Mouse (Mus musculus): ENCODE measurements around the gene Med13.

Gene Med13

DNA sequence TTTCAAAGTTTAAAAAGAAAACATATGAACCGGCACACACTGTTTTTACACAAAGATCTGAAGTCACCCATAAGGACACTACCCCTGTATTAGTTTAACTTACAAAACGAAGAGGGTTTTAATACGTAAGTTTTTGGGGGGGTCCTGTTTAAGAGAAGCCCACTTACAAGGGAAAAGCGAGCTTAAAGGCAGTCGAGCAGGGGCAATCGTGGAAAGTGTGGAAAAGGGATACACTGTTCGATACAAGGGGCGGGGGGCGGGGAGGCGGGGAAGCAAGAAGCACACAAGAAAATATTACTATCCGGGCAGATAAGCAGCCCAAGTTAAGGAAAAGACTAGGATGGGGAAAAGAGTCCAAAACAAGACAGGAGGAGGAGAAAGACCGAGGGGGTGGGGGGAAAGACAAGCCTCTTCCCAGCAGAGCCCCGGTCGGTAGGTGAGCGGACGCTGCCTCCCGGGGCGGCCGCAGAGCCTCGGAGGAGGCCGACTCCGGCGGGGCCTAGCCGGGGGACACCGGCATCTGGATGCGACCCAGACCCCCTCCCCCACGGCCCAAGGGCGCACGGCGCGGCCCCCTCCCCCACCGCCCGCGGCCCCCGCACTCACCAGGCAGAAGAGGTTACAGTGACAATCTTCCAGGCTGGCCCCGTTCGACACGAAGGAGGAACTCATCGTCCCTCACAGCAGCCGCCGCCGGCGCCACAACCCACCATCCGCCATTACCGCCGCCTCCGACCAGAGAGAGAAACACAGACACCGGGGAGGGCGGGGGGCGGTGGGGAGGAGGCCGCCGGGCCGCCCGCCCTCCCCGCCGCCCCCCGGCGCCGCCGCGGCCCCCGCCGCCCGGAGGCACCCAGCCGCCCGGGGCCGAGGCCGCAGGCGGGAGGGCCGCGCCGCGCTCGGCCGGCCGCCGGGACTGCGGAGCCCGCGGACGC lies at the start of gene Med13:
TSS of gene Med13 (minus strand) at position 749 of the 935 bp plus-strand sequence.
- no peak for DNase-seq (ENCODE audit: low spot score)

- no peak for DNase-seq (ENCODE audit: low spot score)
Observed at GRCm38 (mm10) chr11:86404590-86404989, 47.2 kb upstream of the Med13 start.

- no peak for DNase-seq (ENCODE audit: low spot score)
Observed at GRCm38 (mm10) chr11:86403845-86404244, 46.4 kb upstream of the Med13 start.

GRCm38 (mm10) chr11:86399241-86400107 lies 42.1 kb upstream of the Med13 start:
- DNase-seq (ENCODE audit: low spot score), result no peak

- no peak for DNase-seq (ENCODE audit: low spot score)
Observed at GRCm38 (mm10) chr11:86396950-86397594, 39.7 kb upstream of the Med13 start.

GRCm38 (mm10) chr11:86396518-86396917 lies 39.1 kb upstream of the Med13 start:
- no peak for DNase-seq (ENCODE audit: low spot score)

GRCm38 (mm10) chr11:86395513-86396125 lies 38.2 kb upstream of the Med13 start:
- DNase-seq (ENCODE audit: low spot score), result no peak

DNA sequence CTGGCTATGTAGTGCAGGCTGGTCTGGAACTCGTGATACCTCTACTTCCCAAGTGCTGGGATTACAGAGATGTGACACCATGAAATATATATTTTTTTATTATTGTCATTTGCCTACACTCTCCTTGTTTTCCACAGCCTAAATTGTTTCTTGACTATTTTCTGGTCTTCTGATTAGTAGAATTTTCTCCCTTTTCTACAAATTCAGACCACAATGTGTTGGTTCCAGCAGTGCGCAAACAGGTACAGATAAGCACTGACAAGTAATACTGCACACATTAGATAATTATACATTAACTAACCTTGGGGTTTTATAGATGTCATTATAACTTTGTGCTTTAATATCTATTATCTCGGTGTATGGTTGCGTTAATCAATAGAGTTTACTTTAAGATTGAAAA lies 37.7 kb upstream of the Med13 start:
- DNase-seq (ENCODE audit: low spot score), result no peak

GRCm38 (mm10) chr11:86391687-86392086 lies 34.3 kb upstream of the Med13 start:
- no peak for DNase-seq (ENCODE audit: low spot score)

- no peak for DNase-seq (ENCODE audit: low spot score)
Observed at GRCm38 (mm10) chr11:86390308-86390707, 32.9 kb upstream of the Med13 start.

DNA sequence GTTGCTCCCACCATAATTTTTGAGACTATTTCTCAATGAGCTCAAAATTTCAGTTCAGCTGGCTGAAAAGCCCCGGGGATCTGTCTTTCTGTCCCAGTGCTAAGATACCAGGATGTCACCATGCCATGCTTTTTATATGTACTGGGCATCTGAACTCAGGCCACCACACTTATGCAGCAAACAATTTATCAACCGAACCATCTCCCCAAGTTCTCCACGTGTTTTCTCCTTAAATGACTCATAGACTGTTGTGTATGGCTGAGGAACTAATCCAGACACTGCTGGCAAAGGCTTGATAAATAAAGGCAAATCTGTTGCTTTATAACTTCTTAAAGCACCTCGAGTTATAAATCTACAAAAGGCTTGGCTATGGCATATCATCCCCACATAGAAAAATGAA lies 32.1 kb upstream of the Med13 start:
- DNase-seq (ENCODE audit: low spot score), result no peak

DNA sequence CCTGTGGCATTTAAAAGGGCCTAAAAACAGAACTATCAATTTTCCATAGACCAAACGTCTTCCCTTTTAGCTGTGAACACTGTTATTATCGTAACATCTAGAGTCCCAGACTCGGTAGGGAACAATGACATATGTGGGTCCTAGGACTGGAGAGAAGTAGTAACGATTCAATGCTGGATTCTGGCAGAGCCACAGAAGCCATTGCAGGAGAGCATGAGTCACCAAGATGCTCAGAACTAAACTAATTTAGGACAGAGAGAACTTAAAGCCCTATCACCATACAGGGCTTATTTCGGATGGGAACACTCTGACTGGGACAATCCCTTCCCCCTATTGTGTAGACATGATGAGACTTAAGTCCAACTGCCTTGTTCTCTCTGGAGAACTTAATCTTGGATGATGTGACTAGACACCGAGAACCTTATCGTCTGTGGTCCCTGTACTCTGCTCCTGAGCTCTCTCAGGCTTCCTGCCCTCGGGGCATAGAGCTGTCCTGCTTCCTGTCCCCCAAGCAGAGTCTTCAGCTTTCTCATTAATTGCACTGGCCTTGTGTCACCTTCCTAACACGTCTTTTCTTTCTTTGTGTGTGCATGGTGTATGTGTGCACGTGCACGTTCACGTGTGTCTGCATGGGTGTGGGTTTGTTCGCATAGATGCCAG lies 31.5 kb upstream of the Med13 start:
- DNase-seq (ENCODE audit: low spot score), result no peak

DNA sequence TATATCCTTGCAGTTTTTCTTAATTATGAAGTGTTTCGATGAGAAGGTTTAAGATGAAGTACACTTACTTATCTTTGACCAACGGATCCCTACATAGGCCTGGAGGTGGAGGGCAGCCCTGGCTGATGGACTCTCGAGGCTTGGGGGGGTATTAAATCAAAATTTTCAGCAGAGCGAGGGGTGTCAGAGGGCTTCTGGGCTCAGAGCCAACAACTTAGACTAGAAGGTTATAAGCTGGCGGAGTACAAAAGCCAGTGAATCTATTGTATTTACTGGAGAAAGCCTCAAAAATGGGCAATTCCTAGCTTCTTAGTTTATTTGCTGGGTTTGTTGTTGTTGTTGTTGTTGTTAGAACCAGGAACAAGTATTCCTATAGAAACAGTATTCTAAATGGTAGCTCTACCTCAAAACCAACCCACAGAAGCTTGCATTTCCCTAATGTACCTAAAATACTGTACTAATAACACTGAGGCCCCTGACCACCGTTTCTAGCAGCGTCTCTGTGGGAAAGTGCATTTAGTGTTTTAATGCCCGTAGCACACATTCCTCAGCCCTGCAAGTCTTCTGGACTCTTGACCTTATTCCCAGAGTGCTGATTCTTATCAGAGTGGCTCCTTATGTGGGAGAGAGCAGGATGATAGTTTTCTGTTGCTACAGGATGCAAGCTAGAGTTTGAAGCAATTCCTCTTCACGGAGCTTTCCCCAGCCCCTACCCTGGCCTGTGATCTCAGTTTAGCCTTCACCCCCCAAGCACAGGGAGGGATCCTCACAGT lies 29.9 kb upstream of the Med13 start:
- DNase-seq (ENCODE audit: low spot score), result no peak

- no peak for DNase-seq (ENCODE audit: low spot score)
Observed at GRCm38 (mm10) chr11:86386576-86386975, 29.2 kb upstream of the Med13 start.

DNA sequence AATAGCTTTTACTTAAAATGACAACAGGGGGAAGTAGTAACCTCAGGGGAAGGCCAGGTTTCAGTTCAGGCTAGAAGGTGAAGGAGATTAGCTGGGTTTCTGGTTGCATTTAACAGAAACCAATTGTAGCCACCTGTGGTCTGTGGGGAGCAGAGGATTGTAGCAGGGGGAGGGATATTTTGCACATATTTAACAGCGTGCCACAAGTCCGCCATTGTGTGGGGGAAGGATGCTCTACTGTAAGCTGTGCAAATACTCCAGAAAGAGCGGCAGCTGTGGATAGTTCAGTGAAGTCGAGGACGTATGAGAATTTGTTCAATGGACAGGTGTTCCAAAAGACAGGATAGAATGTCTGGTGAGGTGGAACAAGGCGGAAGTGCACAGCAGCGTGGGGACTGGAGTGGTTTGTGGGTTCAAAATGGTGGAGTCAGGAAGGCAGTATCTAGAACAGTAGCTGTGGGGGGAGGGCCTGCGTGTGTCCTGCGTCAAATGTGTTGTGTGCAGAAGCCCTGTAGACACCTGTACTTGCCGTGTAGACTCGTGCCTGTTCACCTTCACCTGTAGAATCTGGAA lies 28.4 kb upstream of the Med13 start:
- no peak for DNase-seq (ENCODE audit: low spot score)

- no peak for DNase-seq (ENCODE audit: low spot score)
Observed at GRCm38 (mm10) chr11:86384141-86384540, 26.7 kb upstream of the Med13 start.

GRCm38 (mm10) chr11:86382520-86383157 lies 25.2 kb upstream of the Med13 start:
- no peak for DNase-seq (ENCODE audit: low spot score)

DNA sequence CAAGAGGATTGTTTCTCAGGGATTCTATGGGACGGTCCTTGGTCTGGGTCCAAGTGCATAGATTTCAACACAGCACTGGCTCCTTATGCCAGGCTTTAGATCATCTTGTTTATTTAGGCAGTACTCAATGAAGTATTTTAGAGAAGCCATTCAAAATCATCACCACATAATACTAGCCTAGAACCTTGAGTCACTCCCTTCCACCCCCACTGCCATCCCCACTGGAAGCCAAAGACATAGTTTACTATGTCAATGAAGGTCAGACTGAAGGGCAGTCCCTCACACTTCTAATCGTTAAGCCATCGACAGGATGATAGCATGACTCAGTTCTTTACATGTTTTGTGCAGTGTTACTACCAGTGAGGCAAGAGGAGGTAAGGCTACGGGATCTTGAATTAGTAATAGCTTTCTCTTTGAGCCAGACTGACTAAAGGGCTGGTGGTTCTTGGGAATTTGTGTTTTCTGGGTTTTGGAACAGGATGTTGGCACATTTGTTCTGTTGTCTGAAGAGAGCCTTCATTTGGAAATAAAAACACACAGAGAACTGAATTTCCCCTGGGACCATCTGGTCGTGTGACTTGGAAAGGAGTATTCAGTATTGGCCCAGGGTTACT lies 24.2 kb upstream of the Med13 start:
- no peak for DNase-seq (ENCODE audit: low spot score)

DNA sequence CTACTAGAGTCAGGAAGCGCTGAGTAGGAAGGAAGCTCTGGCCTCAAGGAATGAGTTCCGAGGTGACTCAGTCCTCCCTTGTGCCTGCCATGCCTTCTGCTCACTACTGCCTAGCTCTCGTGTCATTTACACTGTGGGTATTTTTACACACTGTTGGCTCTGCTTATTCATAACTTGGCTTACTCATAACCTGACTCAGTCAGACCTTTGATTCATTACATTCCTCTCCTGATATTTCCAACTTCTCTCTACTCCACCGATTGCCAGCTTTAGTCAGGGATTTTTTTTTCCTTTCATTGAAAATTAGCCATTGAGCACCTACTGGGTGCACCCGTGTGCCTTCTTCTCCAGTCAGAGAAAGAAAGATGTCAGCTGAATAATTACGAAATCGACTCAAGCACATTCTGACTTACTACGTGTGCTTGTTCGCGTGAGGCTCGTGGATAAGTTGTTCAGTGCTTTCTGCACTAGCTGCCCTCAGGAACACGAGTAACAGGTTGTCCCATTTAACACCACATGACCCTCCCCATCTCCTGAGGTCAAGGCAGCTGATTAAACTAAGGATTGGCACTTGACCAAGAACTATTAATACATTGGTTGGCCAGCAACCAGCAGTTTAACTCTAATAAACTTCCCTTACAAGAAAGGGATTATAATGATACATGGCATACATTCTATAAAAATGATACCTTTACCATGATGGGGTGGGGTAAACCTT lies 23.3 kb upstream of the Med13 start:
- no peak for DNase-seq (ENCODE audit: low spot score)
